Mouse (Mus musculus) kidney, adult 8-10 months (tissue): ENCODE data around the gene Rab29.
A peak's percentile ranks its signal among the peaks of the same experiment; 100 is the strongest.
"Not testable (repeated sequence)": the region's sequence is repeated elsewhere in the genome, so short reads cannot be mapped to it uniquely, and the experiment has no call there.

Source experiments
- DNase-seq, 2 experiments: peaks; one replicate each; pipeline ENCODE4 v3.0.0; 2022

The Rab29 gene

GRCm38 (mm10) chr1:131867093-131867945 lies at the start of gene Rab29:
TSS of gene Rab29 (plus strand) at chr1:131867224.
- peak; percentile 91 to 94 for DNase-seq

DNA sequence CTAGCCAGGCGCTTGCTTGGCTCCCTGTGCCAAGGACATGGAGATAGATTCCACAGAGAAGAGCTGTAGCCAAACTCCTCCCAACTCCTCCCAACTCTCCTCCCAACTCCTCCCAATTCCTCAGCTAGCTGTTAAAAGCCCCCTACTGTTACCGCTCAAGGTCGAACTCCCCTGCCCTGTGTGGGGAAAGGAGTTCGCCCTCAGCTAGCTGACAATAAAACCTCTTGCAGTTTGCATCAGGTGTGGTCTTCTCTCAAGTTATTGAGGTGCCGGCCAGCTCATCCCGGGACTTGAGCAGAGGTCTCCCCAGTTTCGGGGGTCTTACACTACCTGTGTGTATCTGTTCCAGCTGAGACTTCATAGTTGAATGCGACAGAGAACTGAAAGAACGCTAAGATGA lies 46.7 kb upstream of the Rab29 start:
- DNase-seq = not testable (repeated sequence)

GRCm38 (mm10) chr1:131820887-131821328 lies 46.1 kb upstream of the Rab29 start:
- no peak for DNase-seq

DNA sequence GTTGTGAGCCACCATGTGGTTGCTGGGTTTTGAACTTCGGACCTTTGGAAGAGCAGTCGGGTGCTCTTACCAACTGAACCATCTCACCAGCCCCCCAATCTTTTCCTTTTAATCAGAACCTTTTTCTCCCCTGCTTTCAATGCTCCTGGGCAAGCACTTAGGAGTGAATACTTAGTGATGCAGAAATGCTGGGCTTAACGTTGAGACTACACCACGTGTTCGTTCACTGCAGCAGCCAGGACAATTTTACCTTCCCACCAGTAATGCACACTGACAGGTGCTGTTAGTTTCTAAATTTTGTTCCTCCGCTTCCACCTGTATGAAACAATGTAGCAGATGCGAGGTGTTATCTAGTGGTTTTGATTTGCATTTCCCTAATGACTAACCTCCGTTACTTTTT lies 44.7 kb upstream of the Rab29 start:
- DNase-seq = no peak

GRCm38 (mm10) chr1:131822856-131823492 lies 44.0 kb upstream of the Rab29 start:
- no peak for DNase-seq

DNA sequence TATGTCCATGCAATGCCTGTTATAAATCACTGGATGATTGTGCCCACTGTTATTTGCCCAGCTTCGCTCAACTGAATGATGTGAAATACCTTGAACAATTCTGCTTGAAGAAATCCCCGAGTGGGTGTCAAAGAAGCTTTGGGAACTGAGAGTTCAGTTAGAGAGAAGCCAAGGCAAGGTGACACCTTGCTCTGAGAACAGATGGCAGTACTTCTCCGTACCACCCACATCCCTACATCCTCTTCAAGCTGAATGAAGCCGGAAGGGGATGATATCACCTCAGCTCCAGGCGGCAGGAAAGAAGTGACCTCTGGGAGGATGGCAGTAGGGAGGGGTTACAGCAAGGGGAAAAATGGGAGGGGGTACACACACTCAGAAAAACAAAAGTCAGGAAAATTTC lies 43.5 kb upstream of the Rab29 start:
- DNase-seq = no peak

DNA sequence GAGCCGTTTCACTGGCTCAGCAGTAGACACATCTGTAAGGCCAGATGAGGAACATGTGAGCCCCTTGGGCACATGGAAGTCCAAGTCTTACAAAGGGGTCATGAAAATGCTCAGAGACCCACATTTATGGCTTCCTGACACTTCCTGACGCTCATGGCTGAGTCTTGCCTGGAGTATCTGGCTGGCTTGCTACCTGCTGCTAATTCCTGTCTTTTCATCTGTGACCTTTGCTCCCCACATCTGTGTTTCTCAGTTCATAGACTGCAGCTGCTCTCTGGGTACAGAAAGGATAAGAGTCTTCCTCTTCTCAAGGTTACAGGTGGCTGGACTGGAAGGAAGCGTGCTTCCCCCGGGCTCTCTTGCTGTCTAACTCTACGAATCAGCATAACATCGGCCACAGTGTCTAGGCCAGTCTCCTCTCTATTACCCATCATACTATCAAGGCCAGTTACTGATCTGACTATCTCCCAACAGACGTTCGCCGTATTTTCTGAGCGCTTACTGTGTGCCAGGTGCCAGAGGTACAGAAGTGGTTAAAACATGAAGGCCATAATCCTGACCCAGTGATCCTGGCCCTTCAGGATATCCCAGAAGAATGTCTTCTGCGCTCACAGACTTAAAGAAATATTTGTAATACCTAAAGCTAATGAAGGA lies 42.4 kb upstream of the Rab29 start:
- DNase-seq = no peak

DNA sequence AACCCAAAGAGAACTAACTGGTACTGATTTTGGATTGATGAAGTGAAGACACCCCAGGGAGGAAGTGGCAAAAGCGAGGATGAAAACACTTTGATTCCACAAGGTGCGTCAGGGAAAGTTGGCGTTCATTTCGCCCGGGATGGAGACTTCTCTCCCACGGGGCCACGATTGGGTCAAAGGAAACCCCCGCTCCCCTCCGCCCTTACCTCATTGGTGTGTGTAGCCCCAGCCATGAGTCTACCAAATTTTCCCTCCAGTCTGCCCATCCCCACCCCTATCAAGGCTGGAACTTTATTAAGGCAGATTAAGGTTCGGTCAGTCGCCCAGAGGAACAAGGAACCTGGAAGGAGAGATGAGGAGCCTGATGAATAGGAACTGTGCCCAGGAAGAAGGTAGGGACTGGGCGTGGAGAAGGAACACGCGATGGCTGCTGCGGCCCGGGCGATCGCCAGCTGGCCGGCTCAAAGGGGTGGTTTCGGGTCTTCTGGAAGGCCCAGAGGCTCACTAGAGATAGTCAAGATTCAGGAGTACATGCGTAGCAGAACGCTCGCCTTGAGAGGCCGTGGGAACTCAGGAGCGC lies 39.7 kb upstream of the Rab29 start, which contains the start of gene Slc41a1:
Gene Slc41a1 (plus strand): TSS at position 287 of the 580 bp plus-strand sequence.
- DNase-seq = no peak

DNA sequence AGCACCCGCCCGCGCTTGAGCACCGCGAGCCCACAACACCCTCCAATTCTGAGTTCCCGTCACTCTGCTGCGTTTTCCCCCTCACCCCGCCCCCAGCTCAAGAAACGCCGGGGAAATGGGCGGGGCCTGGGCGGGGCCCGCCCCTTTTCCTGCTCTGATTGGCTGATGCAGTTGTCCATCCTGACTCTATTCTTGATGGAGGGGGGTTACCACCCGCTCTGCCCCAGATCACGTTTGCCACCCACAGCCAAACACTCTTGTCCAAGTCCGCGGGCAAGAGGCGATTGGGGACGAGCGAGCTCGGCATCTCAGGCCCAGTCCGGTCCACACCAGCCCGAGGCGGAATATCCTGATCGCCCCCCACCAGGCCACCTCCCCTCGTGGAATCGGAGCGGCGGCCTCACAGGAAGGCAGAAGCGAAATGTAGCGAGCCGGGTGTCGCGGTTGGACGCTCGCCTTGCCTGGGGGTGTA lies 39.2 kb upstream of the Rab29 start:
- DNase-seq = peak; percentile 92 to 95

- DNase-seq = peak; percentile 14 to 30
These were observed 38.5 kb upstream of the Rab29 start for GRCm38 (mm10) chr1:131828297-131829126.

DNA sequence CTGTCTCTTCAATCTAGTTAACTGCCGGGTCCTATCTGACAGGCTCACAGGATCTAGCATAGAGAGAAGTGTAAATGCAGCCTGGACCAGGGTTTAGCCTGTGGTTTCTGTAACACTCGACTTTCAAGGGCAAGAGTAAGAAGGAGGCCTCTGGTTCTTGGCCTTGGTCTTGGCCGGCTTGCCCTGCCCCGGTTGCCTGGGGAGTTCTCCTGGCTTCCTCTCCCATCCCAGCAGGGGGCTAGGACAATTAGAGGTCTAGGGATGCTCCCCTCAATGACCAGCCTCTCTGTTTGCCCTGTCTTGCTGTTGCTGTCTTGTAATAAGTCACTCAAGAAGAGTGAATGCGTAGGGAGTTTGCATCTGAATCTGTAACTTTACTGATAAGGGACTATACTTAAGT lies 37.7 kb upstream of the Rab29 start:
- no peak for DNase-seq

DNA sequence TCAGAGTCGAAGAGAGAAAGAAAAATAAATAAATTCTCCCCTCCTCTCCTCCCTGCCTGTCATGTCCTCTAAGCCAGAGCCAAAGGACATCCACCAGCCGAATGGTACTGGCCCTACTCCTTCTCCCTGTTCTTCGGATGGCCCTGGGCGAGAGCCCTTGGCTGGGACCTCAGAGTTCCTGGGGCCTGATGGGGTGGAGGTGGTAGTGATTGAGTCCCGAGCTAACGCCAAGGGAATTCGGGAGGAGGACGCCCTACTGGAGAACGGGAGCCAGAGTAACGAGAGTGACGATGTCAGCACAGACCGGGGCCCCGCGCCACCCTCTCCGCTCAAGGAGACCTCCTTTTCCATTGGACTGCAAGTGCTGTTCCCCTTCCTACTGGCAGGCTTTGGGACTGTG lies 36.5 kb upstream of the Rab29 start:
- DNase-seq = no peak

DNA sequence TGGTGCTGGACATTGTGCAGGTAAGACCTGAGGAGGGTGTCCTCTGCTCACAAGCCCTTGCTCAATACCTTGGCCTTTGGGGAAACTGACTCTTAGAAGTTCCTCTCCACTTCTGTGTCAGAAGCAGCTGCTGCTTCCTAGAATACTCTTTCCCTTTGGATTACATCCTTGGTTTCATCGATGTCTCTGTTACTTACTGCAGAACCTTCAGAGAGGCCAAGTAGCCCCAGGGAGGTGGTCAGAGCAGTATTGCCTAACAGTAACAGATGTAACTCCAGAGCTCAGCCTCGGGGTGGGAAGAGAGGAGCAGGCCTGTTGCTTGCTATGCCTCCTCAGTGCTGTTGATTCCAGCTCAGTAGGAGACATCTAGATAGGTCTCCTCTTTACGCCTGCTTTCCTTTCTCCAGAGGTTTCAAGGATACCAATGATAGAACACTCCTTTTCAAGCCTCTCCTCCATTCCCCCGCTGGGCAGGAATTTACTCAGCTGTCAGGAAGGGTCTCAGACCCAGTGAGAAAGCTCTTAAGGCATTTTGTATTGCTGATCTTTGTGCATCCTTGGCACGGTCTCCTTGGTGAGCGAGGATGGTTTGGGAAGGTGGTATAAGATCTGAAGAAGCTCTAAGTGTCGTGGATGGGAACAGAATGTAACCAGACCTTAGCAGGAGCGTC lies 35.9 kb upstream of the Rab29 start:
- no peak for DNase-seq

- DNase-seq = no peak
These were observed 30.0 kb upstream of the Rab29 start for GRCm38 (mm10) chr1:131837035-131837434.

- no peak for DNase-seq
These were observed 28.5 kb upstream of the Rab29 start for GRCm38 (mm10) chr1:131838542-131838941.

DNA sequence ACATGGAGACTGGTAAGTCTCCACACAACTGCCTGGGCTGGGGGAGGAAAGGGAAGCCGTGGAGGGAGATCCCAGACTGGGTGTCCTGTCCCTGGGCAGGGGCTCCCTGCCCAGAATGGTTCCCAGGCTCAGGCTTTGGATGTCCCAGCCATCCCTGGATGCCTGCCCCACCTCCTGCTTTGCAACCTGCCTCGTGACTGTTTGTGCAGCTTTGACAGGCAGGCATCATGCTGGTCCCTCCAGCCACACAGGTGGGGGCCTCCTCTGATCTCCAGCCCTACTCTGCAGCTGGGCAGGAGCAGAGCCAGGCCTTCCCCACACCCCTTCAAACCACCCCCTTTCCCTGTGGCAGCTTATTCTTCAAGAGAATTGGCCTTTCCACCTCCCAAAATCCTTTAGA lies 27.7 kb upstream of the Rab29 start:
- DNase-seq = no peak

DNA sequence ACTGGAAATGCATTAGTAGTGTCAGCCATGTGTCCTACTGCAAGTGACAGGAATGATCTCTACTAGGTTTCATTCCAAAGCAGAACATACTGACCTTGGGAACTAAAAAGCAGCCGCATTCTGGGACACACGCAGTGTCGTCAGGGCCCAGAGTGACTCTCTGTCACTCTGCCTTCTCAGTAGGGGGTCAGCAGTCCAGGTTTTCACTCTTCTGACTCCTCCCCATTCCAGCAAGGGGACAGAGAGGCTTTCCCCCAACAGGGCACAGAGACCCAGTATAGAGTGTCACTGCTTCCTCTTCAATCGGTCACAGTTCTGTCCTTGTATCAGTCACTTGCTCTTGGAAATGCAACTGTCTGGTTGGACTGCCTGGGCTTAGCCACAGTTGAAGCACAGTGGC lies 24.8 kb upstream of the Rab29 start:
- DNase-seq = no peak

DNA sequence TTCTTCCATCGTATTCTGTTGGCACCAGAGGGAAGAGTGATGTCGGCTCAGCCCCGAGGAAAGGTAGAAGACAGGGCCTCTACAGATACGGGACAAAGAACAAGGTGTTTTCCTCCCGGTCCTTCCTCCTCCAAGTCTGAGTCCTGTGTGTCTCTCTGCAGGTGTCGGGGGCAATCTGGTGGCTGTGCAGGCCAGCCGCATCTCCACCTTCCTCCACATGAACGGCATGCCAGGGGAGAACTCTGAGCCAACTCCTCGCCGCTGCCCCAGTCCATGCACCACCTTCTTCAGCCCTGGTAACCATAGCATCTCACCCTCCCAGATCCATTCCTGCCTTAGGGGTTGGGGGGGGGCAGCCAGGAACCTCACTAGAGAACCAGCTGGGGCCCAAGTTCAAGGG lies 23.3 kb upstream of the Rab29 start:
- DNase-seq = no peak

GRCm38 (mm10) chr1:131844883-131845282 lies 22.1 kb upstream of the Rab29 start:
- DNase-seq = no peak

- DNase-seq = peak; percentile 34 to 67
These were observed 20.8 kb upstream of the Rab29 start for GRCm38 (mm10) chr1:131846255-131846654.

GRCm38 (mm10) chr1:131861811-131862210 lies 5.2 kb upstream of the Rab29 start:
- no peak for DNase-seq

DNA sequence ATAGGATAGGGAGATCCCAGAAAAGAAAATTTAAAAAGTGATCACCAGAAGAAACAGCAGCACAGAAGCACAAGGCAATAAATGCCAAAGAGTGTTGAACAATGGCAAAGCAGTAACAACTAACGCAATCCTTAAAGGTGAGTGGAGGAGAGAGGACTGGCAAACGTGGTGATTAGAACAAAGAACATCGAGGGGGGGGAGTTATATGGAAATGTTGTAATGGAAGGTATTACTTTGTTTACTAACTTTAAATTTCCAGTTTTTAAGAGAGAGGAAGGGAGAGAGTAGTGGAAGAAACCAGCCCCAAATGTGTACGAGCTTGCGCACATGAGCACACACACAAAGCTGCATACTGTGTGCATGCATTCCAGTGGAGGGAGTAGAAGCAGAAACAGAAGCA lies 1.4 kb upstream of the Rab29 start:
- no peak for DNase-seq
